Mouse (Mus musculus) limb, embryonic 12.5 days (tissue): Measurements from ENCODE around the gene Apoa5. TPM values are rescaled to one million over a fixed set of nuclear protein-coding genes. Genes with fewer than 3 reads are reported as not detected.

Source experiments
- ATAC-seq: fragments of 200-750 bp; cut with Nextera tagmentation; 2 replicates; pipeline ENCODE4 v1.8.0; 2017; ENCODE audit warnings: low read depth, moderate TSS enrichment; ENCODE audit not compliant: insufficient number of reproducible peaks, insufficient read depth, low FRiP score, low TSS enrichment
- H3K27ac ChIP-seq: fragments of 300-500 bp; sonication (generic); 2 replicates; pipeline ENCODE4 v1.5.1; 2016; ENCODE audit warnings: mild to moderate bottlenecking, moderate library complexity
- H3K27me3 ChIP-seq: fragments of 300-500 bp; sonication (generic); 2 replicates; pipeline ENCODE4 v1.6.1; 2016; ENCODE audit warnings: mild to moderate bottlenecking, moderate library complexity
- H3K36me3 ChIP-seq: fragments of 300-500 bp; sonication (generic); 2 replicates; pipeline ENCODE4 v1.6.1; 2016; ENCODE audit warnings: mild to moderate bottlenecking, moderate library complexity
- H3K4me1 ChIP-seq: fragments of 300-500 bp; sonication (generic); replicated peaks from 2 replicates; pipeline ENCODE4 v1.6.1; 2016
- H3K4me2 ChIP-seq: fragments of 300-500 bp; sonication (generic); 2 replicates; pipeline ENCODE4 v1.6.1; 2016; ENCODE audit warnings: mild to moderate bottlenecking, moderate library complexity
- H3K4me3 ChIP-seq: fragments of 300-500 bp; sonication (generic); replicated peaks from 2 replicates; pipeline ENCODE4 v1.5.1; 2016; ENCODE audit warnings: mild to moderate bottlenecking
- H3K9ac ChIP-seq: fragments of 300-500 bp; sonication (generic); replicated peaks from 2 replicates; pipeline ENCODE4 v1.6.1; 2016; ENCODE audit warnings: mild to moderate bottlenecking, moderate library complexity
- H3K9me3 ChIP-seq: fragments of 300-500 bp; sonication (generic); 2 replicates; pipeline ENCODE4 v1.6.1; 2016; ENCODE audit warnings: mild to moderate bottlenecking, moderate library complexity
- WGBS: fragments of 180-500 bp; shearing (Covaris S2); methylation state at CpG from one replicate; pipeline ENCODE4 v1.1.7; 2016; 5-methylcytosine and 5-hydroxymethylcytosine counted together
- polyA plus RNA-seq: library from polyadenylated mRNA; unstranded; fragments of >200 nt; fragmentation: Nextera tagmentation; extraction: Ambion mirVana; gene quantifications from 2 replicates; pipeline ENCODE4 v1.2.1, GENCODE M21; 2016

Gene Apoa5
- 0.09 TPM in 1 of 2 replicates, not detected in the other for polyA plus RNA-seq

GRCm38 (mm10) chr9:46268343-46268873 is at the start of gene Apoa5:
Apoa5 (plus strand) TSS chr9:46268633.
- H3K27me3 ChIP-seq, result peaks cover 37% of the 10 kb centered on the region
- peaks cover 8% of the 10 kb centered on the region for H3K4me1 ChIP-seq
- no peak within 1 kb of the TSS for H3K4me2 ChIP-seq
- no peak within 1 kb of the TSS for H3K9ac ChIP-seq
- H3K27ac ChIP-seq, result no peak within 1 kb of the TSS
- WGBS, result 42% methylated on average over 7 of the region's 7 CpGs
- no peaks in the 10 kb centered on the region for H3K36me3 ChIP-seq
- H3K4me3 ChIP-seq, result no peak within 1 kb of the TSS
- no peaks in the 10 kb centered on the region for H3K9me3 ChIP-seq
- no peak for ATAC-seq

GRCm38 (mm10) chr9:46223090-46223489 is 45.3 kb upstream of the Apoa5 start:
- Histone ChIP-seq H3K9me3 (no peaks in the 10 kb centered on the region), H3K4me3 (no peak overlapping the region), H3K9ac (no peak overlapping the region), H3K27ac (no peak overlapping the region), H3K4me2 (no peak overlapping the region), H3K36me3 (peaks cover 53% of the 10 kb centered on the region), H3K27me3 (0 out of 2 replicates have a peak, but pooled peaks cover 4% of the 10 kb centered on the region), H3K4me1 (no peaks in the 10 kb centered on the region)
- 86% methylated on average over 6 of the region's 6 CpGs for WGBS
- ATAC-seq, result no peak

- Histone ChIP-seq H3K9me3 (no peaks in the 10 kb centered on the region), H3K27me3 (0 out of 2 replicates have a peak, but pooled peaks cover 7% of the 10 kb centered on the region), H3K4me3 (no peak overlapping the region), H3K36me3 (peaks cover 49% of the 10 kb centered on the region), H3K4me1 (no peaks in the 10 kb centered on the region), H3K4me2 (no peak overlapping the region), H3K27ac (no peak overlapping the region), H3K9ac (no peak overlapping the region)
- ATAC-seq, result no peak
- 80% methylated on average over 3 of the region's 3 CpGs for WGBS
These were observed 44.3 kb upstream of the Apoa5 start for GRCm38 (mm10) chr9:46224101-46224500.

GRCm38 (mm10) chr9:46224945-46225660 is 43.3 kb upstream of the Apoa5 start:
- Histone ChIP-seq H3K4me1 (no peaks in the 10 kb centered on the region), H3K27me3 (0 out of 2 replicates have a peak, but pooled peaks cover 7% of the 10 kb centered on the region), H3K27ac (no peak overlapping the region), H3K4me2 (no peak overlapping the region), H3K9ac (no peak overlapping the region), H3K9me3 (no peaks in the 10 kb centered on the region), H3K36me3 (peaks cover 40% of the 10 kb centered on the region), H3K4me3 (no peak overlapping the region)
- no peak for ATAC-seq
- WGBS, result 65% methylated on average over 5 of the region's 5 CpGs

- no peak for ATAC-seq
- 88% methylated on average over 3 of the region's 3 CpGs for WGBS
These were observed 41.3 kb upstream of the Apoa5 start for GRCm38 (mm10) chr9:46227064-46227614.

GRCm38 (mm10) chr9:46228491-46228890 is 39.9 kb upstream of the Apoa5 start, which contains the start of gene Apoa1:
Apoa1 (plus strand) TSS chr9:46228580.
- Histone ChIP-seq H3K4me2 (peak within 1 kb of the TSS; percentile 82; the same call in 1 of the 2 replicates), H3K36me3 (peaks cover 6% of the 10 kb centered on the region; the same call in 1 of the 2 replicates)

More at GRCm38 (mm10) chr9:46227064-46227614, 41.3 kb upstream of the Apoa5 start:
- H3K9me3 ChIP-seq, result no peaks in the 10 kb centered on the region
- peaks cover 13% of the 10 kb centered on the region; the same call in 1 of the 2 replicates for H3K27me3 ChIP-seq
- no peak overlapping the region for H3K9ac ChIP-seq
- no peak overlapping the region for H3K27ac ChIP-seq
- H3K36me3 ChIP-seq, result peaks cover 20% of the 10 kb centered on the region
- no peak overlapping the region for H3K4me2 ChIP-seq
- no peak overlapping the region for H3K4me3 ChIP-seq
- peaks cover 7% of the 10 kb centered on the region for H3K4me1 ChIP-seq

GRCm38 (mm10) chr9:46229573-46230449 is 38.6 kb upstream of the Apoa5 start:
- WGBS, result 16% methylated on average over 37 of the region's 37 CpGs
- peak; percentile 83; the same call in 1 of the 2 replicates for ATAC-seq
- H3K4me2 ChIP-seq, result peak overlapping the region; percentile 82
- H3K36me3 ChIP-seq, result 0 out of 2 replicates have a peak, but pooled peaks cover under 1% of the 10 kb centered on the region
- H3K4me3 ChIP-seq, result peak overlapping the region; percentile 51
- H3K27me3 ChIP-seq, result peaks cover 13% of the 10 kb centered on the region; the same call in 1 of the 2 replicates
- H3K4me1 ChIP-seq, result peaks cover 7% of the 10 kb centered on the region
- no peaks in the 10 kb centered on the region for H3K9me3 ChIP-seq
- 0 out of 2 replicates have a peak overlapping the region, but pooled peaks have one; percentile 12 for H3K27ac ChIP-seq
- peak overlapping the region; percentile 60 for H3K9ac ChIP-seq

More at GRCm38 (mm10) chr9:46228491-46228890, 39.9 kb upstream of the Apoa5 start, which contains the start of gene Apoa1:
- ATAC-seq, result 0 out of 2 replicates have a peak, but pooled peaks have one; percentile 34
- no peak within 1 kb of the TSS for H3K4me3 ChIP-seq
- H3K27ac ChIP-seq, result no peak within 1 kb of the TSS
- 71% methylated on average over 9 of the region's 9 CpGs for WGBS
- H3K4me1 ChIP-seq, result peaks cover 7% of the 10 kb centered on the region
- no peaks in the 10 kb centered on the region for H3K9me3 ChIP-seq
- H3K9ac ChIP-seq, result no peak within 1 kb of the TSS
- H3K27me3 ChIP-seq, result peaks cover 13% of the 10 kb centered on the region; the same call in 1 of the 2 replicates

GRCm38 (mm10) chr9:46230450-46230975 is 37.9 kb upstream of the Apoa5 start:
- Histone ChIP-seq H3K9ac (peak overlapping the region; percentile 60), H3K4me1 (peaks cover 7% of the 10 kb centered on the region), H3K4me2 (peak overlapping the region; percentile 82), H3K36me3 (no peaks in the 10 kb centered on the region), H3K4me3 (peak overlapping the region; percentile 51), H3K9me3 (no peaks in the 10 kb centered on the region), H3K27ac (0 out of 2 replicates have a peak overlapping the region, but pooled peaks have one; percentile 12), H3K27me3 (peaks cover 13% of the 10 kb centered on the region; the same call in 1 of the 2 replicates)
- ATAC-seq, result no peak
- WGBS, result 7% methylated on average over 13 of the region's 13 CpGs

GRCm38 (mm10) chr9:46235196-46235595 is 33.2 kb upstream of the Apoa5 start:
- Histone ChIP-seq H3K9ac (no peak overlapping the region), H3K36me3 (no peaks in the 10 kb centered on the region), H3K4me2 (no peak overlapping the region), H3K9me3 (no peaks in the 10 kb centered on the region), H3K4me3 (no peak overlapping the region), H3K27me3 (peaks cover 5% of the 10 kb centered on the region; the same call in 1 of the 2 replicates), H3K4me1 (peaks cover 6% of the 10 kb centered on the region), H3K27ac (no peak overlapping the region)
- ATAC-seq, result no peak
- WGBS, result 83% methylated on average over 6 of the region's 6 CpGs

- no peak within 1 kb of the TSS for H3K27ac ChIP-seq
These were observed 33.0 kb upstream of the Apoa5 start, which contains the start of gene Apoc3 for GRCm38 (mm10) chr9:46235596-46235648. Apoc3 (minus strand) TSS chr9:46235636.

More at GRCm38 (mm10) chr9:46235596-46235648, 33.0 kb upstream of the Apoa5 start, which contains the start of gene Apoc3:
- Histone ChIP-seq H3K9ac (no peak within 1 kb of the TSS; the same call in 1 of the 2 replicates), H3K27me3 (peaks cover 5% of the 10 kb centered on the region; the same call in 1 of the 2 replicates), H3K4me3 (no peak within 1 kb of the TSS), H3K36me3 (no peaks in the 10 kb centered on the region), H3K4me1 (peaks cover 4% of the 10 kb centered on the region), H3K9me3 (no peaks in the 10 kb centered on the region), H3K4me2 (no peak within 1 kb of the TSS)
- ATAC-seq, result no peak
